Mouse (Mus musculus): ENCODE data around the gene Cyb5b.

DNA sequence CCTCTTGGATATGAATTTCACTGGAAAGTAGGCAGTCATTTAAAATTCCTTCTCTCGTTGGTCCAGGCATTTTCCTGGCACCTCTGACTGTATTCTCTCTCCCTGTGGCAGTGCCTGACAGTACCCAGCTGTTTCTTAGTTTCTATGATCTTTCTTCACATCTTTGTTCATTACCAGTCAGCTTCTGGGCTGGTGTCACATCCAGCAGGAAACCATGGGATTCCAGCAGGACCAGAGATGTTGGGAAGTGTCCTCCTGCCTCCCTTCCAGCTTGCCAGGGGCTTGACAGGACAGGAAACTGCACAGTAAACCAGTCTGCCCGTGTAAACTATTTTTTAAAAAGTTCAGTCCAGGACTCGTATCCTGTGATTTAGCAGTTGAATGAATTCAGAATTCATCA lies 34.6 kb downstream of the Cyb5b start:
- TF ChIP-seq CTCF (IDR thresholded peaks at IDR 0.05; ENCODE audit: low read depth), result no peak
- no peak for TF ChIP-seq EP300 (IDR thresholded peaks at IDR 0.05; ENCODE audit: low read depth)

Measured in heart, postnatal 0 days (tissue).